Mouse (Mus musculus) heart, adult 9 months (tissue): ENCODE results near the gene Apba2.

Source experiments
- DNase-seq, 2 experiments: peaks; one replicate each; pipeline ENCODE4 v3.0.0; 2022; ENCODE audit warnings: low spot score in 2 of 2

Apba2 gene

GRCm38 (mm10) chr7:64501536-64502270, at the start of gene Apba2:
TSS of gene Apba2 (plus strand) at chr7:64501706.
- DNase-seq: no peak

DNA sequence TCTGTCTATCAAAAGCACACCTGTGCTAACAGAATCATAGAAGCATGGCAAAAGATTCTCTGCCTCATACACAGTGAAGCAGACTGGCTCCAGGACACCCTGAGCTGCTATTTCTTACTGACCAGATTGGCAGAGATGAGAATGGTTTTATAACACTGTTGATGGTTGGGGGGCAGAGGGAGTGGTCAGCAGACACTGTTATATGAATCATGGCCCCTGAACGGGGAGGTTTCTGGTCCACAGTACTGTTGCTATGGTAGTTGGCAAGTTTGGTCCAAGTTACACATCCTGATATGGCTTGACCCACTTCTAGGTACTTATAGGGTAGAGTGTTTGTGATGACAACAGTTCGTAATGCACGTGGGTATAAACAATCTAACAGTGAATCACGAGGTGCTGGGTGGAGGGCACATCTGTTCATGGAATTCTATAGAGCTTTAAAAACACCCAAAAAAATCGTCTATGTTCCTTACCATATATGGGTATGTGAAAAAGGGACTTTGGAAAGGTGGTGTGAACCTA, 49.6 kb upstream of the Apba2 start:
- DNase-seq: no peak

DNA sequence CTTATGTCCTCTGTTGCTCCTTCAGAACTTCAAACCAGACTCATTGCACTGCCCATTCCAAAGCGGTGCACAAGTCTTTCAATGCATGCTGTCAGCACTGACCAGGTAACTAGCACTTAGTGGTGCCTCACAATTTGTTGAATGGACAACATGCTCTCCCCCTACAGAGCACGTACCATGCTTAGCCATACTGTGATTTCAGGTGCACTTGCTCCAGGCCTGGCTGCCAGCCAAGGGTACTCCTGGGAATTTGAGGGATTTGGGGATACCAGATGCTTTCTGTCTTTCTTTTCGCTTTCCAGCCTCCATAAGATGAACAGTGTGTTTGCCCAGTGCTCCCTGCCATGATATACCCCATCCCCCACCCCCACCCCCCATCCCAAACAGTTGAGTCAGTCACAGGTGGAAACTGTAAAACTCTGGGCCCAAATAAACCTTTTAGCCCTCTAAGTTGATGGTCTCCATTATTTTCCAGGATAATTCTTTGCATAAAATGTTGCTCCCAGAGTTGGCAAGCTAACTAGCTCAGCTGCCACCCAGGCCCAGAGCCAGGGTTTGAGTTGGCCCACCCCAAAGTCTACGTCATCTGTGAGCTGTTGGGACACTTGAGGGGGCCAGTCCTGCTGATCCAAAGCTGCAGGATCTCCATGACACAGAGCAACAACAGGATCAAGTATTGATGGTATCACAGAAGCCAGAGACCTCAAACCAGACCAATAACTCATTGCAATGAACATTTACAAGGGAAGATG, 48.9 kb upstream of the Apba2 start:
- no peak for DNase-seq

GRCm38 (mm10) chr7:64456176-64456575, 45.3 kb upstream of the Apba2 start:
- DNase-seq: no peak

DNA sequence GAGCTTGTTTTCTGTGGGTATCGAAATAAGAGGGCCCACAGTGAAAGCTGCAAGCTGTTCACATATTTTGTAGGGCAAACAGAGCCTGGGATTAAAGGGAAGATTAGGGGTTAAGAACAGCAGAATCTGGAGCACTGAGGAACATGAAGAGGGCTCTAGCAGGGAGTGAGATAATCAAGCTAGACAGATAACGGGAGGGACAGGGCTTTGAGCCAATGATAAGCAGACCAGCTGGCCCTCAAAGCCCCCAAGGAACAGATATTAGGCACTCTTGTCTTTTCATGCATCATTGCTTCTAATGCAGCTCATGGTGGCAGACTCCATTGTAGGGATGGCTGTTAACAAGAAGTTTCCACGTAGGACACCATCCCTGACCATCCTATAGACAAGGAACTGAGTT, 44.8 kb upstream of the Apba2 start:
- no peak for DNase-seq

DNA sequence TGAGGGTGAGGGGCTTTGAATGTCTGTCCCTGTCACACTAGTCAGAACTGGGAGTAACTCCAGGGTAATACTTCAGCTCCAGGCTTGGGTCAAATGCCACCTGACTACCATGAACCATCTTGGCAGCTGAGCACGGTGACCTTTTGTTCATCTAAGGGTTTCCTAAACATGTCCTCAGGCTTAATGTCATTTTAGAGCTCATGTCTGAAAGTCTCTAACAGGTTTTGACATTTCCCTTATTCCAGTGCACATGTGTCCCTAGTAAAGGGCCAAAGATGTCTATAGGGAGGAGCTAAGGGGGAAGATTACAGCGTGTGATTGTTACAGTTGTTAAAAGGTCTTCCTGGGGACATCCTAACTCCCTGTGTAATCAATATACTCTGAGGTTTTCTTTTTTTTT, 43.7 kb upstream of the Apba2 start:
- DNase-seq: no peak

DNA sequence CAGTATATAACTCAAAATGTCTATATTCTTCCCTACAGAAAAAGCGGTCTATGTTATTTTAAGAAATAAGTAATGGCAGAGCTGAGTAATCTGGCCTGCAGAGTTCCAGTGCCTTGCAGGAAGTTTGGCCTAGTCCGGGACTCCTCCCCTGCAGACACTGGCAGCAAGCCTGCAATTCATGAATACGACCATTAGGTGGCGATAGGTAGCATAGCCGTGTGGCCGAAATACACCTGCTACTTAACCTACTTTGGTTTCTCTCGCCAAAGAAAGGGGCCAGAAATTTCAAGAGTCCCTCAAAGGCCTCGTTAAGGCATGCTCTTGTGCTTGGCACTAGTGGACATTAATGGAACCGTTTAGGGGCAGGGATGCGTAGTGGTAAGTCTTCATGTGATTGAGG, 4.1 kb upstream of the Apba2 start:
- DNase-seq: no peak

DNA sequence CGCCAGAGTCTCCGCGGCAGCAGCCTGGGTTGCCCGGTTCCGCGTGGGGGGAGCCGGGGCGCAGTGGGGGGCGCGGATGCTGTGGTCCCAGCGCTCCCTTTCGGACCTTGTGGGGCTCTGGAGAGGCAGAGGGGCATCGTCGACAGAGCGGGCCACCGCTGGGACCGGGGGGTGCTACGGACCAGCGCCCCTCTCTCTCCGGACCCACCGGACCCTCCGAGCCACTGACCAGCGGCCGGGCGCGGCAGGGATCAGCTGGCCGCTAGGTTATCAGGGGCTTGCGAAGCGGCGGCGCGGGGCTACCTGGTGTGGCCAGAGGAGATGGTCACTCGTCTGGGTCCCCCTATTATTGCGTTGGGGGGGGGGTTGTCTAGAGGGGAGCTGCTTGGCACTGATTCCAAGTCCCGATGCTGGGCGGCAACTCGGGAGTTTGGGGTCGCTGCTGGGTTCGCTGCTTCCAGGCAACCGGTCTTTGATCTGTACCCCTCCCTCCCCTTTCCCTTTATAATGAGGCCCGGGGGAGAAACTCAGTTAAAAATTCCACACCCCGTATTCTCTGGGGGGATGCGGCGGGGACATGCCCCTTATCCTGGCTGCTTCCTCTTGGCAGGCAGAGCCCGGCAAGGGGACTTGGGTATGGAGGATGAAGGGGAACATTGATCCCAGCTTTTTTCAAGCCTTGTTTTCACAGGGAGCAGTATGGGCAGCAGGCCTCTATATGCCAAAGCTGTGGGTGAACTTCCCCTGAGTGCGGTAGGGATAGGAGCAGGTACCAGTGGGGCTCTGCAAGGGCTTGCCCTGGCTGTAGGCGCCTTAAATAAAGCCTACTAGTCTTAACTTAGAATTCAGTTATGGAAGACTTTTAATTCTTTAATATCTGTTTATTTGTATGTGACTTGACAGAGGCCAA, 1.0 kb downstream of the Apba2 start:
- no peak for DNase-seq

DNA sequence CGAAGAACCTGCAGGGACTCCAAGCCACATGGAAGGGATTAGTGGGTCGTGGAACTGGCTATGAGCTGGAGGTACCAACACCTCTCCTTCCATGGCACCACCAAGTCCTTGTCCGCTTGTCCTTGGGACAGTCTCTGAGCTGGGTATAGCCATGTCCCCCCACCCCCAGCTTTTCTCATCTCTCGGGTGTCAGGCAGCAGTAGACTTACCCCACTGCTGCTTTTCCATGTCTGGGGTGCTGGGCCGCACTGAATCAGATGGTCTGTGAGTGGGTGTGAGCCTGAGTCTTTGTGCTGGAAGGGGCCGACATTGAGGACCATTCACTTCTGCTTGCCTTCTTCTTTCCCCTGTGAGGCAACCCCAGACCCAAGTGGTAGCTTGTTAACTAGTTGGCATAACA, 2.1 kb downstream of the Apba2 start:
- DNase-seq: no peak

DNA sequence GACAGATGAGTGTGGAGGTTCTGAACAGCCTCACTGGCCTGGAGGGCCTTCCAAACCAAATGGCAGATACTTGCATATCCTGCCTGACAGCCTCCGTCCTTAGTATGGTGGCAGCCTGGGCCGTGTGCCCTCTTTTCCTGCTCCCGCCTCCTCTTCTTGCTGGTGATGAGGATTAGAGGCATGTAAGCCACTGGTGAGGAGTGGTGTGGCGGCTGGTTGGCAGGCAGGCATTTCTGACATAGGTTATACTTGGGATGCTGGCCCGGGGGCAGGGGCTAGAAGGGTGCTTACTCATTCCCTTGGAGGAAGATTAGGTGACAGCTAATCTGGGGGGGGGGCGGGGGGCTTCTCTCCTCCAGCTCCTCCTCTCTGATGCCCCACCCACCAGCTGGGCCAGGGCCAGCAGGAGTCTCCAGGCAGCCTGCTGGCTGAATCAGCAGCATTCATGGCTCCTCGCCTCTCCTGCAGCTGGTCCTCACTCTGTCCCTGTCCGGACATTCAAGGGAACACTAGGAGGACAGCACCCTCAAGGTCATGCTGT, 3.3 kb downstream of the Apba2 start:
- DNase-seq: no peak

GRCm38 (mm10) chr7:64505571-64505970, 4.1 kb downstream of the Apba2 start:
- no peak for DNase-seq

DNA sequence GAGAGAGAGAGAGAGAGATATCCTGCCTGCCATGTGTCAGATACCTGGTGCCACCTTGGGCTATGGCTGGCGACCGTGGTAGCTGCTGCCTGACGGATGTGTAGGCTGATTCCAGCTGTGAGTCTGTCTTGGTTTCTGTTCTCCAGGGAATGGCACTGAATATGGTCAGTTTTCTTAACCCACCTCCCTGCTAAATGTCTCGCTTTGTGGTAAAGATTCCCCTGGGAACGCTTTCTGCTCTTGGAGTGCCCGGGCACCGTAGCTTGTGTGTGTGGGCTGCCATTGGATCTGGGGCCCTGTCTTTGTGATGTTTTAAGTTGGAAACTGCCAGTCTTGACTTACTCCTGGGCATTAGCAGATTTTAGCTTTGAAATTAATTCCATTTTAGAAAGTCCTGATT, 7.3 kb downstream of the Apba2 start:
- no peak for DNase-seq

GRCm38 (mm10) chr7:64509911-64510310, 8.4 kb downstream of the Apba2 start:
- no peak for DNase-seq

DNA sequence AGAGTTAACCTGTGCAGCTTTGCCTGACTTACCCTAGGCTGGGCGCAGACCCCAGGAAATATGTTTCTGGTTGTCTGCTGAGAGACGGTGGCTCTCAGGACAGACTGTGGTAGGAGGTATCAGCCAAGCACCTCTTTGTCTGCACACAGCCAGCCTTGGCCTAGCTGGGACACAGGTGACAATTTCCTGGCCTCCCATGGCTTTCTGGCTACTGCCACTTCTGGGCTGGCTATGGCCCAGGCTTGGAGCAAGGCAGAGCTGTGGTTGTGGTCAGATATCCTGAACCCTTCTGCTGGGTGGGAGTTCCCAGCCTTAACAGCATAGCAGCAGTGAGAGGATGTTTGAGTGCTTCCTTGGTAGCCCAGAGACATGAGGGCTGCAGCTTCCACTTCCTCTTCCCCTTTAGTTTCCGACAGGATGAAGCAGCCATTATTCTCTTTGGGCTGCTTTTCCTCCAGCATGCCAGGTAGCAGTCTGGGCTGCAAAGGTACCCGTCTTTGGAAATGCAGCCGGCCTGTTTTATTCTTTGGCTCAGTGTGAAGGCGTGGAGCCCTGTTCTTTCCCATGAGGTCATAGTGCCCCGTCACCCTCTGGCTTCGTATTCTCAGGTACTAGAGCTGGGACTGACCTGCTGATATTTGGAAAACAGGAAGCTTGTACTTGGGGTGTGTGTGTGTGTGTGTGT, 9.2 kb downstream of the Apba2 start:
- no peak for DNase-seq

GRCm38 (mm10) chr7:64513621-64514020, 12.1 kb downstream of the Apba2 start:
- DNase-seq: no peak

- no peak for DNase-seq
These were observed 13.8 kb downstream of the Apba2 start for GRCm38 (mm10) chr7:64515280-64515679.

GRCm38 (mm10) chr7:64515891-64516290, 14.4 kb downstream of the Apba2 start:
- DNase-seq: no peak

DNA sequence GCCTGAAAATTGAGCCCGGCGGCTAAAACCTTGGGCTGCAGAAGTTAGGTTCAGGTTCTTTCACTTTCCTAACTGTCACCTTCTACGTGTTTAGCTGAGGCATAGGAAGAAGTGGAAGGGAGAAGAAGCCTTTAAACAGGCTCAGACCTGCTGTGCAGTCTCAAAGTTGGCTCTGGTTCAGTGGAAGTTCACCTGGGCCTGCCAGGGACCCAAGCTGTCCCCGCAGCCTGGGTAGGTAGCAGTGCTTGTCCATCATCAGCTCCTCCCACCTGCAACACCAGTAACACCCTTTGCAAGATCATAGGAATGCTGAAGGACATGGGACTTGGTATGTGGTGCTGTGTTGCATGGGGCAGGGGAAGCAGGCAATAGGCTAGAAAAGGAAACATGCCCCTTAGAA, 17.6 kb downstream of the Apba2 start:
- DNase-seq: no peak

DNA sequence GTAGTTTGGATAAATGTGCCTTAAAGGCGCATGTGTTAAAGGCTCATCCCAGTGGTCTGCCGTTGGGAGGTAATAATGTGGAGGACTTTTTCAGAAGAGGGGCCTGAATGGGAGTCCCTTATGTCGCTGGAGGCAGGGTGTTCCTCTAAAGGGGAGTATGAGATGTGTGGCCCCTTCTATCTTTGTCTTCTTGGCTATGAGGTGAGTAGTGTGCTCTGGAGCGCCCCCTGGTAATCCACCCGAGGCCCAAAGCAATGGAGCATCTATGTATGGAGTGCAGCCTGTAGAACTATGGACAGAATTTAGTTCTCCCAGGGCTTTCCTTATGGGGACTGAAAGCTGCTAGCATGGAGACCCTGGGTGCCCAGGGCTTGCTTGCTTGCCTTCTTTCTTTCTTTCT, 18.0 kb downstream of the Apba2 start:
- no peak for DNase-seq

GRCm38 (mm10) chr7:64521695-64522408, 20.3 kb downstream of the Apba2 start:
- no peak for DNase-seq

GRCm38 (mm10) chr7:64522409-64522730, 20.9 kb downstream of the Apba2 start:
- no peak for DNase-seq
